Mouse (Mus musculus) hindbrain, embryonic 14.5 days (tissue): ENCODE measurements around the gene Foxa2. TPM values are rescaled to one million over a fixed set of nuclear protein-coding genes. Genes with fewer than 3 reads are reported as not detected.

ENCODE experiments used
- ATAC-seq: fragments of 200-750 bp; cut with Nextera tagmentation; 2 replicates; pipeline ENCODE4 v1.8.0; 2017; ENCODE audit warnings: moderate number of reproducible peaks, mild to moderate bottlenecking, moderate TSS enrichment, moderate library complexity; ENCODE audit not compliant: low FRiP score
- DNase-seq: peaks from one replicate; pipeline ENCODE4 v3.0.0-alpha.2; 2015; ENCODE audit warnings: low spot score
- H3K27ac ChIP-seq: fragments of 300-500 bp; sonication (generic); 2 replicates; pipeline ENCODE4 v1.5.1; 2014; ENCODE audit warnings: mild to moderate bottlenecking, moderate library complexity
- H3K27me3 ChIP-seq: fragments of 300-500 bp; sonication (generic); 2 replicates; pipeline ENCODE4 v1.6.1; 2014; ENCODE audit warnings: mild to moderate bottlenecking, low read length, mixed read lengths; ENCODE audit not compliant: control insufficient read depth, insufficient read depth
- H3K36me3 ChIP-seq: fragments of 300-500 bp; sonication (generic); replicated peaks from 2 replicates; pipeline ENCODE4 v1.6.1; 2014; ENCODE audit not compliant: control insufficient read depth, insufficient read depth
- H3K4me1 ChIP-seq: fragments of 300-500 bp; sonication (generic); replicated peaks from 2 replicates; pipeline ENCODE4 v1.6.1; 2014; ENCODE audit warnings: antibody characterized with exemption, low read length, mixed read lengths; ENCODE audit not compliant: control insufficient read depth, insufficient read depth
- H3K4me2 ChIP-seq: fragments of 300-500 bp; sonication (generic); replicated peaks from 2 replicates; pipeline ENCODE4 v1.6.1; 2014; ENCODE audit warnings: mild to moderate bottlenecking, moderate library complexity
- H3K4me3 ChIP-seq: fragments of 300-500 bp; sonication (generic); replicated peaks from 2 replicates; pipeline ENCODE4 v1.5.1; 2014; ENCODE audit warnings: mild to moderate bottlenecking, low read length
- H3K9ac ChIP-seq: fragments of 300-500 bp; sonication (generic); 2 replicates; pipeline ENCODE4 v1.6.1; 2014
- H3K9me3 ChIP-seq: fragments of 300-500 bp; sonication (generic); 2 replicates; pipeline ENCODE4 v1.6.1; 2016; ENCODE audit warnings: low read length; ENCODE audit not compliant: control insufficient read depth
- WGBS: fragments of 180-500 bp; shearing (Covaris S2); extraction: QIAGEN DNeasy Blood & Tissue Kit; methylation state at CpG from one replicate; pipeline ENCODE4 v1.1.7; 2014; 5-methylcytosine and 5-hydroxymethylcytosine counted together
- polyA plus RNA-seq: library from polyadenylated mRNA; unstranded; fragments of >200 nt; fragmentation: Nextera tagmentation; extraction: Ambion mirVana; gene quantifications from 2 replicates; pipeline ENCODE4 v1.2.1, GENCODE M21; 2014

Foxa2 gene
- polyA plus RNA-seq, 1 experiment from 2014 or later: 2.1 TPM

- DNase-seq: no peak
- H3K27ac ChIP-seq: no peak overlapping the region
These were observed 5.4 kb downstream of the Foxa2 start for GRCm38 (mm10) chr2:148041381-148041780.

GRCm38 (mm10) chr2:148040236-148041121 lies 6.3 kb downstream of the Foxa2 start:
- H3K4me3 ChIP-seq: no peak overlapping the region
- H3K9me3 ChIP-seq: no peaks in the 10 kb centered on the region
- no peak overlapping the region for H3K9ac ChIP-seq
- H3K27me3 ChIP-seq: peaks cover 97% of the 10 kb centered on the region
- ATAC-seq (no peak), DNase-seq (no peak)
- under 1% methylated on average over 37 of the region's 37 CpGs for WGBS
- H3K27ac ChIP-seq: no peak overlapping the region
- H3K36me3 ChIP-seq: no peaks in the 10 kb centered on the region
- 0 out of 2 replicates have a peak overlapping the region, but pooled peaks have one; percentile 4 for H3K4me2 ChIP-seq
- no peaks in the 10 kb centered on the region for H3K4me1 ChIP-seq

More at GRCm38 (mm10) chr2:148041381-148041780, 5.4 kb downstream of the Foxa2 start:
- Histone ChIP-seq H3K4me3 (no peak overlapping the region), H3K27me3 (peaks cover 97% of the 10 kb centered on the region), H3K36me3 (no peaks in the 10 kb centered on the region), H3K4me2 (no peak overlapping the region), H3K4me1 (no peaks in the 10 kb centered on the region), H3K9me3 (no peaks in the 10 kb centered on the region), H3K9ac (no peak overlapping the region)
- no peak for ATAC-seq
- WGBS: 6% methylated on average over 5 of the region's 5 CpGs

- H3K9ac ChIP-seq: no peak overlapping the region
- H3K4me2 ChIP-seq: 0 out of 2 replicates have a peak overlapping the region, but pooled peaks have one; percentile 4
- 1% methylated on average over 53 of the region's 53 CpGs for WGBS
- 0 out of 2 replicates have a peak overlapping the region, but pooled peaks have one; percentile 2 for H3K4me3 ChIP-seq
- H3K27ac ChIP-seq: peak overlapping the region; percentile 11; the same call in 1 of the 2 replicates
- H3K36me3 ChIP-seq: no peaks in the 10 kb centered on the region
- peaks cover 97% of the 10 kb centered on the region for H3K27me3 ChIP-seq
- DNase-seq (no peak), ATAC-seq (no peak)
- H3K9me3 ChIP-seq: no peaks in the 10 kb centered on the region
- H3K4me1 ChIP-seq: no peaks in the 10 kb centered on the region
These were observed 7.2 kb downstream of the Foxa2 start for GRCm38 (mm10) chr2:148039351-148040235.

GRCm38 (mm10) chr2:148038366-148039310 lies 8.1 kb downstream of the Foxa2 start:
- Histone ChIP-seq H3K27me3 (peaks cover 97% of the 10 kb centered on the region), H3K9ac (no peak overlapping the region), H3K4me3 (0 out of 2 replicates have a peak overlapping the region, but pooled peaks have one; percentile 2), H3K4me2 (0 out of 2 replicates have a peak overlapping the region, but pooled peaks have one; percentile 4), H3K36me3 (no peaks in the 10 kb centered on the region), H3K4me1 (no peaks in the 10 kb centered on the region), H3K27ac (peak overlapping the region; percentile 34; the same call in 1 of the 2 replicates), H3K9me3 (no peaks in the 10 kb centered on the region)
- no peak for DNase-seq
- no peak for ATAC-seq
- WGBS: 1% methylated on average over 42 of the region's 42 CpGs

- Histone ChIP-seq H3K27me3 (peaks cover 95% of the 10 kb centered on the region), H3K9me3 (no peaks in the 10 kb centered on the region), H3K36me3 (no peaks in the 10 kb centered on the region), H3K4me3 (no peak overlapping the region), H3K4me1 (no peaks in the 10 kb centered on the region), H3K4me2 (no peak overlapping the region), H3K9ac (no peak overlapping the region), H3K27ac (no peak overlapping the region)
- DNase-seq: no peak
- ATAC-seq: no peak
- under 1% methylated on average over 4 of the region's 4 CpGs for WGBS
These were observed 10.1 kb downstream of the Foxa2 start for GRCm38 (mm10) chr2:148036611-148037160.

- no peaks in the 10 kb centered on the region for H3K9me3 ChIP-seq
- no peaks in the 10 kb centered on the region for H3K36me3 ChIP-seq
- no peak for DNase-seq
- H3K4me2 ChIP-seq: no peak overlapping the region
- H3K4me1 ChIP-seq: no peaks in the 10 kb centered on the region
- H3K27me3 ChIP-seq: peaks cover 98% of the 10 kb centered on the region
- H3K4me3 ChIP-seq: no peak overlapping the region
- 1% methylated on average over 6 of the region's 6 CpGs for WGBS
- H3K9ac ChIP-seq: no peak overlapping the region
- no peak overlapping the region for H3K27ac ChIP-seq
- no peak for ATAC-seq
These were observed 15.6 kb downstream of the Foxa2 start for GRCm38 (mm10) chr2:148030991-148031675.

GRCm38 (mm10) chr2:148030613-148030935 lies 16.2 kb downstream of the Foxa2 start:
- ATAC-seq: no peak
- H3K4me3 ChIP-seq: no peak overlapping the region
- no peaks in the 10 kb centered on the region for H3K4me1 ChIP-seq
- no peaks in the 10 kb centered on the region for H3K9me3 ChIP-seq
- 1% methylated on average over 11 of the region's 11 CpGs for WGBS
- no peak for DNase-seq
- H3K27me3 ChIP-seq: peaks cover 98% of the 10 kb centered on the region
- H3K4me2 ChIP-seq: no peak overlapping the region
- H3K27ac ChIP-seq: no peak overlapping the region
- no peaks in the 10 kb centered on the region for H3K36me3 ChIP-seq
- no peak overlapping the region for H3K9ac ChIP-seq
